Mouse (Mus musculus) layer of hippocampus, adult 6 months (tissue): ENCODE results near the gene Zfp712. TPM values are rescaled to one million over a fixed set of nuclear protein-coding genes. Genes with fewer than 3 reads are reported as not detected.

Experiments
- long read RNA-seq, 2 experiments: library from polyadenylated mRNA; unstranded; transcript quantifications; one replicate each; pipeline ENCODE4 v2.0.0; 2019 to 2020
- polyA plus RNA-seq: library from polyadenylated mRNA; unstranded; fragments of <200 nt; fragmentation: Nextera tagmentation; gene quantifications from 2 replicates; pipeline ENCODE4 v1.2.3, GENCODE M21; 2021

Zfp712 gene
- 2.2 and 3.4 TPM in 2 replicates for polyA plus RNA-seq
- long read RNA-seq, experiment 1, partial matches to known transcripts, result 0 of 6 reads
- long read RNA-seq, experiment 1, other reads (novel, unspliced or antisense), result 3 of 6 reads
- long read RNA-seq, experiment 2, transcript Zfp712-201 (4 exons, 3,968 nt), result major isoform, 37 of 40 reads
- long read RNA-seq, experiment 2, partial matches to known transcripts, result 1 of 40 reads
- long read RNA-seq, experiment 2, other reads (novel, unspliced or antisense), result 2 of 40 reads

GRCm38 (mm10) chr13:67060786-67061358 lies at the start of gene Zfp712:
Gene Zfp712, minus strand, starts transcription at chr13:67061170.

DNA sequence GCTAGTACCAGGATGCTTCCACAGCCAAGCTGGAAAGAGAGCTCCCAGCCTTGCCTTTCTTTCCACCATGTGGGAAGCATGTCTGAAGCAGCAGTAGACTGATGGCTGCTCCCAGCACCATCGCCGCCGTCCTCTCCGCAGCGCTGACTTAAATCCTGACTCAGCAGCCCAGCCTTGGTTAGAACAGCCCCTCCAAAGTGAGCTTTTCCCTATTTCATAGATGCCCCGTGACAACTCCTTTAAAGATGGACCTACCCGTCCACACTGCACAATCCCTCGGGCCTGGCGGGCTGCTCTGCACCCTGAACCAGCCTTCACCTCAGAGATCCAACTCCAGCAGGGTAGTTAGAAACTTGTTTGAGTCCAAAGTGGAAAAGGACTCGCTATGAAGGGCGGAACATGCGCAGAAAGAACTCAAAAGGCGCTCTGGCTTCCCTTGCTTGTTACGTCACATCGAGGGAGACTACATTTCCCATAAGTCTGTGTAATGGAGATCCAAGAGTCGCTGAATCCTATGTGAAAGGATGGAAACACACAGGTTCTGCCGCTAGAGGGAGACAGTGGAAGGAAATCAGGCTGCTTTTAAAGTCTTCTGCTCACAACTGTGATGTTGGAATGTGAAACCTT lies 47.3 kb upstream of the Zfp712 start, which contains the start of gene Gm28557:
TSS of gene Gm28557 (minus strand) at position 411 of the 627 bp plus-strand sequence.

GRCm38 (mm10) chr13:67097876-67098275 lies 36.9 kb upstream of the Zfp712 start, which contains the start of gene Zfp708:
Gene Zfp708, minus strand, starts transcription at chr13:67097976.

Other genes starting within 250 kb of the Zfp712 start
- 1.2 and 1.4 TPM in 2 replicates for gene Gm10767, start 156.3 kb downstream of the Zfp712 start, polyA plus RNA-seq
- 1.4 and 2.3 TPM in 2 replicates for gene Zfp708, start 36.8 kb upstream of the Zfp712 start, polyA plus RNA-seq
- 1.3 and 1.8 TPM in 2 replicates for gene Gm28557, start 47.4 kb upstream of the Zfp712 start, polyA plus RNA-seq
- 0.09 TPM in 1 of 2 replicates, not detected in the other for gene Rslcan18, start 55.1 kb upstream of the Zfp712 start, polyA plus RNA-seq
- 1.4 and 1.8 TPM in 2 replicates for gene Zfp759, start 60.5 kb upstream of the Zfp712 start, polyA plus RNA-seq
- 1.5 and 2.0 TPM in 2 replicates for gene Rsl1, start 112.0 kb upstream of the Zfp712 start, polyA plus RNA-seq
- 0.87 and 1.0 TPM in 2 replicates for gene Zfp455, start 133.3 kb upstream of the Zfp712 start, polyA plus RNA-seq
- gene Zfp458, start 217.3 kb upstream of the Zfp712 start, polyA plus RNA-seq, result 2.7 TPM in 2 replicates
- 0.26 and 0.28 TPM in 2 replicates for gene Zfp457, start 245.3 kb upstream of the Zfp712 start, polyA plus RNA-seq